Mouse (Mus musculus): ENCODE measurements around the gene Ankub1. TPM values are rescaled to one million over a fixed set of nuclear protein-coding genes. Genes with fewer than 3 reads are reported as not detected.

Gene Ankub1
- total RNA-seq (2017): not detected in 2 replicates

- ATAC-seq (replicated peaks in 1 of 2; ENCODE audit: insufficient read depth in 1 of 2, low FRiP score in 2 of 2, low TSS enrichment in 1 of 2, low read depth in 1 of 2, poor library complexity in 2 of 2, severe bottlenecking in 2 of 2): no peak
Measured at GRCm38 (mm10) chr3:57692719-57693118, at the start of gene Ankub1. Gene Ankub1, minus strand, starts transcription at chr3:57692799.

GRCm38 (mm10) chr3:57739830-57740229, 47.2 kb upstream of the Ankub1 start:
- ATAC-seq (replicated peaks in 1 of 2; ENCODE audit: insufficient read depth in 1 of 2, low FRiP score in 2 of 2, low TSS enrichment in 1 of 2, low read depth in 1 of 2, poor library complexity in 2 of 2, severe bottlenecking in 2 of 2): no peak

GRCm38 (mm10) chr3:57736419-57737095, 44.0 kb upstream of the Ankub1 start:
- peak in 1 of 2 experiments; percentile 16; a peak in 1 of 4 replicates for ATAC-seq (replicated peaks in 1 of 2; ENCODE audit: insufficient read depth in 1 of 2, low FRiP score in 2 of 2, low TSS enrichment in 1 of 2, low read depth in 1 of 2, poor library complexity in 2 of 2, severe bottlenecking in 2 of 2)

GRCm38 (mm10) chr3:57735511-57736370, 43.1 kb upstream of the Ankub1 start, which contains the start of gene Rnf13:
Gene Rnf13, plus strand, starts transcription at chr3:57736062.
- peak; percentile 94 to 96 for ATAC-seq (replicated peaks in 1 of 2; ENCODE audit: insufficient read depth in 1 of 2, low FRiP score in 2 of 2, low TSS enrichment in 1 of 2, low read depth in 1 of 2, poor library complexity in 2 of 2, severe bottlenecking in 2 of 2)

- no peak for ATAC-seq (replicated peaks in 1 of 2; ENCODE audit: insufficient read depth in 1 of 2, low FRiP score in 2 of 2, low TSS enrichment in 1 of 2, low read depth in 1 of 2, poor library complexity in 2 of 2, severe bottlenecking in 2 of 2)
Measured at GRCm38 (mm10) chr3:57732206-57732915, 39.8 kb upstream of the Ankub1 start.

GRCm38 (mm10) chr3:57714151-57714550, 21.6 kb upstream of the Ankub1 start:
- no peak for ATAC-seq (replicated peaks in 1 of 2; ENCODE audit: insufficient read depth in 1 of 2, low FRiP score in 2 of 2, low TSS enrichment in 1 of 2, low read depth in 1 of 2, poor library complexity in 2 of 2, severe bottlenecking in 2 of 2)

GRCm38 (mm10) chr3:57696779-57697178, 4.2 kb upstream of the Ankub1 start:
- no peak for ATAC-seq (replicated peaks in 1 of 2; ENCODE audit: insufficient read depth in 1 of 2, low FRiP score in 2 of 2, low TSS enrichment in 1 of 2, low read depth in 1 of 2, poor library complexity in 2 of 2, severe bottlenecking in 2 of 2)

GRCm38 (mm10) chr3:57696249-57696648, 3.6 kb upstream of the Ankub1 start:
- peak in 1 of 2 experiments; percentile 36; a peak in 2 of 4 replicates for ATAC-seq (replicated peaks in 1 of 2; ENCODE audit: insufficient read depth in 1 of 2, low FRiP score in 2 of 2, low TSS enrichment in 1 of 2, low read depth in 1 of 2, poor library complexity in 2 of 2, severe bottlenecking in 2 of 2)

- ATAC-seq (replicated peaks in 1 of 2; ENCODE audit: insufficient read depth in 1 of 2, low FRiP score in 2 of 2, low TSS enrichment in 1 of 2, low read depth in 1 of 2, poor library complexity in 2 of 2, severe bottlenecking in 2 of 2): no peak
Measured at GRCm38 (mm10) chr3:57691772-57692171, 827 bp downstream of the Ankub1 start.

- ATAC-seq (replicated peaks in 1 of 2; ENCODE audit: insufficient read depth in 1 of 2, low FRiP score in 2 of 2, low TSS enrichment in 1 of 2, low read depth in 1 of 2, poor library complexity in 2 of 2, severe bottlenecking in 2 of 2): no peak
Measured at GRCm38 (mm10) chr3:57677786-57678185, 14.8 kb downstream of the Ankub1 start.

GRCm38 (mm10) chr3:57674075-57674474, 18.5 kb downstream of the Ankub1 start:
- no peak for ATAC-seq (replicated peaks in 1 of 2; ENCODE audit: insufficient read depth in 1 of 2, low FRiP score in 2 of 2, low TSS enrichment in 1 of 2, low read depth in 1 of 2, poor library complexity in 2 of 2, severe bottlenecking in 2 of 2)

GRCm38 (mm10) chr3:57673586-57673985, 19.0 kb downstream of the Ankub1 start:
- ATAC-seq (replicated peaks in 1 of 2; ENCODE audit: insufficient read depth in 1 of 2, low FRiP score in 2 of 2, low TSS enrichment in 1 of 2, low read depth in 1 of 2, poor library complexity in 2 of 2, severe bottlenecking in 2 of 2): peak; percentile 98 to 99

- ATAC-seq (replicated peaks in 1 of 2; ENCODE audit: insufficient read depth in 1 of 2, low FRiP score in 2 of 2, low TSS enrichment in 1 of 2, low read depth in 1 of 2, poor library complexity in 2 of 2, severe bottlenecking in 2 of 2): peak; percentile 86 to 88
Measured at GRCm38 (mm10) chr3:57667054-57667723, 25.4 kb downstream of the Ankub1 start.

GRCm38 (mm10) chr3:57665880-57666279, 26.7 kb downstream of the Ankub1 start:
- no peak for ATAC-seq (replicated peaks in 1 of 2; ENCODE audit: insufficient read depth in 1 of 2, low FRiP score in 2 of 2, low TSS enrichment in 1 of 2, low read depth in 1 of 2, poor library complexity in 2 of 2, severe bottlenecking in 2 of 2)

GRCm38 (mm10) chr3:57664682-57665081, 27.9 kb downstream of the Ankub1 start:
- no peak for ATAC-seq (replicated peaks in 1 of 2; ENCODE audit: insufficient read depth in 1 of 2, low FRiP score in 2 of 2, low TSS enrichment in 1 of 2, low read depth in 1 of 2, poor library complexity in 2 of 2, severe bottlenecking in 2 of 2)

GRCm38 (mm10) chr3:57663731-57664130, 28.9 kb downstream of the Ankub1 start:
- ATAC-seq (replicated peaks in 1 of 2; ENCODE audit: insufficient read depth in 1 of 2, low FRiP score in 2 of 2, low TSS enrichment in 1 of 2, low read depth in 1 of 2, poor library complexity in 2 of 2, severe bottlenecking in 2 of 2): peak in 1 of 2 experiments; percentile 59; a peak in 1 of 4 replicates

- no peak for ATAC-seq (replicated peaks in 1 of 2; ENCODE audit: insufficient read depth in 1 of 2, low FRiP score in 2 of 2, low TSS enrichment in 1 of 2, low read depth in 1 of 2, poor library complexity in 2 of 2, severe bottlenecking in 2 of 2)
Measured at GRCm38 (mm10) chr3:57658608-57659007, 34.0 kb downstream of the Ankub1 start.
